Mouse (Mus musculus) megakaryocyte, embryonic 14.5 days (primary cell): Measurements from ENCODE around the gene Atp6v1b1.

ENCODE experiments used
- FLI1 ChIP-seq: IDR thresholded peaks from 2 replicates; pipeline ENCODE4 v1.6.1; 2012; ENCODE audit warnings: low read length, inconsistent platforms, mixed read lengths
- GATA1 ChIP-seq: IDR thresholded peaks from 3 replicates; pipeline ENCODE4 v1.6.1; 2012; ENCODE audit warnings: mixed read lengths, low read length, inconsistent platforms, borderline replicate concordance

DNA sequence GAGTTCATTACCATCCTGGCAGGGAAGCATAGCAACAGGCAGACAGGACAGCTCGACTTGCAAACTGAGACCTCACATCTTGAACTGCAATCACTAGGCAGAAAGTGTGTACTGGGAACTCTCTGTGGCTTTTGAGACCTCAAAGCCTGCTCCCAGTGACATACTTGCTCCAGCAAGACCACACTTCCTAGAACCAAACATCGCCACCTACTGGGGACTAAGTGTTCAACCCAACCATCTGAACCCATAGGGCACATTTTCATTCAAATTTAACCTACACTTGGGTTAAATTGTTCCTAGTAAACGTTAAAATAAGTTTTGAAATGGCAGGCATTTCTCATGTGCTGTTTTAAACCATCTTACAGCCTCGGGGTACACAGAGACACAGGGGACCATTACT, 15.6 kb upstream of the Atp6v1b1 start:
- TF ChIP-seq GATA1: no peak
- TF ChIP-seq FLI1: no peak
